Mouse (Mus musculus): ENCODE data around the gene Bsn. TPM values are rescaled to one million over a fixed set of nuclear protein-coding genes. Genes with fewer than 3 reads are reported as not detected.
A peak's percentile ranks its signal among the peaks of the same experiment; 100 is the strongest.

Bsn gene
- polyA plus RNA-seq, 1 experiment from 2014 or later, result 0.06 TPM

DNA sequence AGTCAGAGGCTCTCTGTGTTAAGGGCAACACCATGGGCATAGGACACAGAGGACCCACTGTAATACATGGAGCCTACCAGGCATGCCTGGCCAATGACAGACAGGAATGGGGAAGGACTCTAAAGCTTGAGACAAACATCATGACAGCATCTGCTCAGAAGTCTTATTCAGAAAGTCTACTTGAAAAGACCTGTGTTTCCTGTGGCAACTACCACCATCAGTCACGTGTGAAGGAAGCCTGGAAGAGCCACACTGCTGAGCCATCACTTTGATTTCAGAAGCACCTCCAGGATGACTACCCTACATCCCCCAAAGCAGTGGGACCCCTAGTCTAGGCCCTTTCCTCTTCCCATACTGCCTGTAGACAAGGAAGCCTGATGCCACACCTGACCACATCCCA lies 39.7 kb downstream of the Bsn start:
- WGBS, result 59% methylated on average over 1 of the region's 1 CpGs
- H3K4me3 ChIP-seq (ENCODE audit: low read depth, low read length), result no peak overlapping the region

DNA sequence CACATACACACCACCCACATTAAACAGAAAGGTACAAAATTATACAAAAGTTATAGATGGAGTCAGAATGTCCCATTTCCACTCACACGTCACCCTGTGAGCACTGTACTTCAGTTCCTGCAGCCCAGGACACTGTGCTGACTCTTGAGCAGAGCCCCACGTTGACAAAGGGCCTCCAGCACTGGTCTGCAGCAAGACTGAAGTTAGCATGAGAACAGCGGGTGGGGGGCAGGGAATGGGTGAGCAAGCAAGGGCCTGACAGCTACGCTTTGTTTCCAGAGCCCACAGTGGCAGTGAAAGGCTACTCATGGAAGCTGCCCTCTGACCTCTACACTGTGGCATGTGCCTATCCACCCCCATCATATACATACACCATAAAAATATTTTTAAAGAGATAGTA lies 40.4 kb downstream of the Bsn start:
- Histone ChIP-seq H3K9ac (replicated peaks; ENCODE audit: low read depth) (no peak overlapping the region), H3K4me2 (replicated peaks; ENCODE audit: low read depth, low read length) (no peak overlapping the region), H3K27me3 (replicated peaks; ENCODE audit: insufficient read depth, low read length) (no peaks in the 10 kb centered on the region), H3K4me1 (ENCODE audit: insufficient read depth, low read depth, low read length) (no peaks in the 10 kb centered on the region), H3K27ac (ENCODE audit: low read length) (no peak overlapping the region), H3K4me3 (ENCODE audit: low read depth, low read length) (no peak overlapping the region), H3K9me3 (ENCODE audit: low read length) (no peaks in the 10 kb centered on the region), H3K36me3 (ENCODE audit: insufficient read depth, low read length) (no peaks in the 10 kb centered on the region)
- TF ChIP-seq EP300 (IDR thresholded peaks at IDR 0.05) (no peak), CTCF (IDR thresholded peaks at IDR 0.05) (no peak)
- WGBS, result 38% methylated on average over 4 of the region's 4 CpGs
- ATAC-seq (no peak), DNase-seq (ENCODE audit: low spot score) (no peak)

More for the DNA sequence above, 39.7 kb downstream of the Bsn start:
- Histone ChIP-seq H3K4me1 (ENCODE audit: insufficient read depth, low read depth, low read length) (no peaks in the 10 kb centered on the region), H3K4me2 (replicated peaks; ENCODE audit: low read depth, low read length) (no peak overlapping the region), H3K27me3 (replicated peaks; ENCODE audit: insufficient read depth, low read length) (no peaks in the 10 kb centered on the region), H3K9me3 (ENCODE audit: low read length) (no peaks in the 10 kb centered on the region), H3K36me3 (ENCODE audit: insufficient read depth, low read length) (no peaks in the 10 kb centered on the region), H3K27ac (ENCODE audit: low read length) (no peak overlapping the region), H3K9ac (replicated peaks; ENCODE audit: low read depth) (no peak overlapping the region)
- no peak for TF ChIP-seq CTCF (IDR thresholded peaks at IDR 0.05)
- TF ChIP-seq EP300 (IDR thresholded peaks at IDR 0.05), result no peak
- ATAC-seq (no peak), DNase-seq (ENCODE audit: low spot score) (no peak)

DNA sequence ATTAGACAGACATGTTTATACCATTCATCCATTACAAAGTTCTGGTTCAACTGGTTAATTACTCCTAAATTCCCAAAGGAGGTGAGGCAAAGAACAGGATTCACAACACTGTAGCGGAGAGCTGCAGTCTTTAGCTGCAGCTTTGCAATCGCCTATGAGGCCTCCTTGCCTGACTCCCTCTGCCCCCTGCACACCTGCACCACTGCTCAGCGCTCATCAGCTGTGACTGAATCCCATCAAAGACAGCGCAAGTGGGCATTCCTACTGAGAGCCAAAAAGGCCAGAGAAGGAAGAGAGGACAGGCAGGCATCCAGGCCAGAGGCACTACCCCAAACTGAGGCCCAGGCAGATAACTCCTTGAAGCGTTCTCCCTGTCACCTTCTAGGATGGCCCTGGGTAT lies 42.6 kb downstream of the Bsn start:
- Histone ChIP-seq H3K36me3 (ENCODE audit: insufficient read depth, low read length) (no peaks in the 10 kb centered on the region), H3K27me3 (replicated peaks; ENCODE audit: insufficient read depth, low read length) (no peaks in the 10 kb centered on the region), H3K9ac (replicated peaks; ENCODE audit: low read depth) (no peak overlapping the region), H3K4me3 (ENCODE audit: low read depth, low read length) (no peak overlapping the region), H3K4me2 (replicated peaks; ENCODE audit: low read depth, low read length) (no peak overlapping the region), H3K27ac (ENCODE audit: low read length) (no peak overlapping the region), H3K9me3 (ENCODE audit: low read length) (no peaks in the 10 kb centered on the region), H3K4me1 (ENCODE audit: insufficient read depth, low read depth, low read length) (0 out of 2 replicates have a peak, but pooled peaks cover 3% of the 10 kb centered on the region)
- ATAC-seq (no peak), DNase-seq (ENCODE audit: low spot score) (no peak)
- no peak for TF ChIP-seq CTCF (IDR thresholded peaks at IDR 0.05)
- TF ChIP-seq EP300 (IDR thresholded peaks at IDR 0.05), result no peak
- 85% methylated on average over 5 of the region's 5 CpGs for WGBS

DNA sequence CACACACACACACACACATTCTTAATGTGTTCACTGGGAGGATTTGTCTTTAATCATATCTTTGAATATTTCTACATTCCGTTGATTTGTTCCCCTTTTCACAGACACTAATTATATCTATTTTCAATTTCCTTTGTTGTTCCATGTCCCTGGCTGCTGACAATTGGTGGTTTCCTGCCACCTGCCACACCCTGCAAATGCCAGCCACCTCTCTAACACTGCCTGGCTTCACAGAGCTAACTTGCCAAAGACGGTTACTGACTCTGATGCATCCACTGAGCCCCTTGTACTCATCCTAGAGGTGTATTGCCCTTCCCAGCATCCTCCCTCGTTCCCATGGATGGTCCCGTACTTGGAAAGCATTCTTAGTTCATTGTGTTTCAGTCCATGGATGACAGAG lies 43.7 kb downstream of the Bsn start:
- Histone ChIP-seq H3K9me3 (ENCODE audit: low read length) (no peaks in the 10 kb centered on the region), H3K4me2 (replicated peaks; ENCODE audit: low read depth, low read length) (no peak overlapping the region), H3K27me3 (replicated peaks; ENCODE audit: insufficient read depth, low read length) (no peaks in the 10 kb centered on the region), H3K4me3 (ENCODE audit: low read depth, low read length) (no peak overlapping the region), H3K4me1 (ENCODE audit: insufficient read depth, low read depth, low read length) (0 out of 2 replicates have a peak, but pooled peaks cover 3% of the 10 kb centered on the region), H3K9ac (replicated peaks; ENCODE audit: low read depth) (no peak overlapping the region), H3K27ac (ENCODE audit: low read length) (no peak overlapping the region), H3K36me3 (ENCODE audit: insufficient read depth, low read length) (no peaks in the 10 kb centered on the region)
- 59% methylated on average over 4 of the region's 4 CpGs for WGBS
- TF ChIP-seq EP300 (IDR thresholded peaks at IDR 0.05) (no peak), CTCF (IDR thresholded peaks at IDR 0.05) (no peak)
- ATAC-seq (no peak), DNase-seq (ENCODE audit: low spot score) (no peak)

DNA sequence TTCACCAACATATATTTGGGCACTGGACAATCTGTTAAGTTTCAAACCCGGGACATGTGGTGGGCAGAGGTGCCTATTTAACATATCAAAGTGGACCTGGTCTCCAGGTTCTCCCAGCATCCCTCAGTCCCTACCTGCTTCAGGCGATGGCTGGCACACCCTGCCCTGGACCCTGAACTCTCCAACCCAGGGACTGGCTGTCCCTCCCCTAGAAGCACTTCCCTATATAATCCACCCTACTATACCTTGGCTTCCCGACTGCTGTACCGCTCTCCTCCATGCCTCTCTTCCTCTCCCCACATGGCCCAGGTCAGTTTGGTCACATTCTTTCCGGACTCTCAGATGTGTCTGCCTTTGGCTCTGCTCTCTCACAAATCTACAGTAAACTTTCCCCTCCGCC lies 44.4 kb downstream of the Bsn start:
- Histone ChIP-seq H3K4me2 (replicated peaks; ENCODE audit: low read depth, low read length) (no peak overlapping the region), H3K9ac (replicated peaks; ENCODE audit: low read depth) (no peak overlapping the region), H3K27ac (ENCODE audit: low read length) (no peak overlapping the region), H3K4me3 (ENCODE audit: low read depth, low read length) (no peak overlapping the region), H3K27me3 (replicated peaks; ENCODE audit: insufficient read depth, low read length) (no peaks in the 10 kb centered on the region), H3K9me3 (ENCODE audit: low read length) (no peaks in the 10 kb centered on the region), H3K36me3 (ENCODE audit: insufficient read depth, low read length) (no peaks in the 10 kb centered on the region), H3K4me1 (ENCODE audit: insufficient read depth, low read depth, low read length) (0 out of 2 replicates have a peak, but pooled peaks cover 3% of the 10 kb centered on the region)
- no peak for TF ChIP-seq EP300 (IDR thresholded peaks at IDR 0.05)
- TF ChIP-seq CTCF (IDR thresholded peaks at IDR 0.05), result no peak
- 46% methylated on average over 6 of the region's 6 CpGs for WGBS
- no peak for ATAC-seq
- no peak for DNase-seq (ENCODE audit: low spot score)

DNA sequence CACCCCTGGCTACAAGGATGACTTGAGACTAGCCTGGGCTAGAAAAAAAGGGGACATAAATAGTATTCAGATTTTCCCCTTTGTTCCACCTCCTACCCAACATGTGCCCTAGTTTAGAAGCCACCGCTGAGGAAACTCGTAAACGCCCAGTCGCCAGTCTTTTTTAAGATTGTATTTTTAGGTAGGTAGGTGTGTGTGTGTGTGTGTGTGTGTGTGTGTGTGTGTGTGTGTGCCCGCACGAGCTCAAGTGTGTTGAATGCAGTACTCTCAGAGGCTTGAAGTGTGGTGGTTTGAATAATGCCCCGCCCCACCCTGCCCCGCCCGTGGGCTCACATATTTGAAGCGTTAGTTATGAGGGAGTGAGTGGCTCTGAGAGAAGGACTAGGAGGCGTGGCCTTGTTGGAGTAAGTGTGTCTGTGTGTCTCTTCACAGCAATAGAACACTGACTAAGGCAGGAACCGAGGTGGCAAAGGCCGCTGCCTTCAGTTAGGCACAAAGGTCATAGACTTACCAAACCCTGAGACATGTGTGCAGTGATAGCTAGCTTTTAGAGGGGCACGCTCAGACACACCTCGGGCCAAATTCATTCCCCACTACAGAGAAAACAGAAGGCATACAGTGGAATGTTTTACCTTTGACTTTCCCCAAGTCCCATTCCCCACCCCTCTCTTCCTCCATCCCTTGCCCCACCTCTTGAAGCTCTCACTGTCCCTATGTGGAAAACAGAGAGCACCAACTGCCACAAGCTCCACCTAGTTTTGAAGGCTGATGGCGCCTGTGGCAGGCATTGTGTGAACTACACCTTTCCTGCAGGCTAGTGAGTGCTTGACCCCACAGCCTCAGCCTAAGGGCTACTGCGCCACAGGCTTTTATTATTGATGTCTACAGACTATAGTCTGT lies 45.6 kb downstream of the Bsn start:
- Histone ChIP-seq H3K27ac (ENCODE audit: low read length) (peak overlapping the region; percentile 75), H3K36me3 (ENCODE audit: insufficient read depth, low read length) (no peaks in the 10 kb centered on the region), H3K9me3 (ENCODE audit: low read length) (no peaks in the 10 kb centered on the region), H3K4me1 (ENCODE audit: insufficient read depth, low read depth, low read length) (0 out of 2 replicates have a peak, but pooled peaks cover 3% of the 10 kb centered on the region), H3K9ac (replicated peaks; ENCODE audit: low read depth) (no peak overlapping the region), H3K4me3 (ENCODE audit: low read depth, low read length) (no peak overlapping the region), H3K4me2 (replicated peaks; ENCODE audit: low read depth, low read length) (no peak overlapping the region), H3K27me3 (replicated peaks; ENCODE audit: insufficient read depth, low read length) (no peaks in the 10 kb centered on the region)
- TF ChIP-seq CTCF (IDR thresholded peaks at IDR 0.05) (no peak), EP300 (IDR thresholded peaks at IDR 0.05) (peak; percentile 80)
- 51% methylated on average over 17 of the region's 17 CpGs for WGBS
- DNase-seq (ENCODE audit: low spot score) (peak; percentile 92), ATAC-seq (peak; percentile 96)
